Mouse (Mus musculus): ENCODE data around the gene Clpsl2. TPM values are rescaled to one million over a fixed set of nuclear protein-coding genes. Genes with fewer than 3 reads are reported as not detected.
"Not testable (repeated sequence)": the region's sequence is repeated elsewhere in the genome, so short reads cannot be mapped to it uniquely, and the experiment has no call there.

Clpsl2 gene
- polyA plus RNA-seq, 1 experiment from 2014 or later, result not detected

DNA sequence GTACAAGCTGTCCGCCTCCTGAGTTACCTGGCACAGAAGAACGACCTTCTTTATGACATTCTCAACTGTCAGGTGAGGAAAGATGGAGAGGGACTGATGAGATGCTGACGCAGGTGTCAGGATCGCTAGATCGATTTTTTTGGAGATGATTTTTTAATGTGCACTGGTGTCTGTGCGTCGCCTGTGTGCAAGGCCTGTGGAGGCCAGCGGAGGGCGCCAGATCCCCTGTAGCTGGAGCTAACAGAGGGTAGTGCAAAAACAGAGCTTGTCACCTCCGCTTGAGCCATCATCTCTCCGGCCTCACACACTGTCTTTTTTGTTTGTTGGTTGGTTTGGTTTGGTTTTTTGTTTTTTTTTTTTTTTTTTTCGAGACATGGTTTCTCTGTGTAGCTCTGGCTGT is 11.3 kb upstream of the Clpsl2 start:
- H3K9me3 ChIP-seq, result no peaks in the 10 kb centered on the region
- no peak overlapping the region for H3K4me3 ChIP-seq
- no peak overlapping the region for H3K9ac ChIP-seq
- no peaks in the 10 kb centered on the region for H3K4me1 ChIP-seq
- no peaks in the 10 kb centered on the region for H3K27me3 ChIP-seq (replicated peaks)
- no peaks in the 10 kb centered on the region for H3K36me3 ChIP-seq (replicated peaks)
- no peak for ATAC-seq (replicated peaks)
- H3K4me2 ChIP-seq, result no peak overlapping the region
- 53% methylated on average over 12 of the region's 12 CpGs for WGBS
- no peak overlapping the region for H3K27ac ChIP-seq

DNA sequence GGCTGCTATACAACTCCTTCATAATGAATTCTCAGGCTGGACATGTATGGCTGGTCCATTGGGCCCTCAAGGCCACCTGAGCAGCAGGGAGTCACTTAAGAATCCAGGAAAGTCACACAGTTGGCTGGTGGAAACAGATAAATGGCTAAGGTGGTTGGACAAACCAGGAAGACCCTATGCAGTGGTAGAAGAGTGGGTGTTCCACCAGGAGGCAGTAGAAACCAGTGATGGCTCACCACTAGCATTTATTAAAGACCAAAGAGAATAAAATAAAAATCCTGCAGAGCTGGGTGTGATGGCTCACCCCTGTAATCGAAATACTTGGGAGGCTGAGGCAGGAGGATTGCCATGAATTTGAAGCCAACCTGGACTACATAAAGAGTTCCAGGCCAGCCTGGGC is 2.3 kb upstream of the Clpsl2 start:
- WGBS, result 84% methylated on average over 1 of the region's 1 CpGs
- H3K27ac ChIP-seq, result no peak overlapping the region
- no peak overlapping the region for H3K4me3 ChIP-seq
- H3K27me3 ChIP-seq (replicated peaks), result no peaks in the 10 kb centered on the region
- no peaks in the 10 kb centered on the region for H3K36me3 ChIP-seq (replicated peaks)
- H3K4me2 ChIP-seq, result no peak overlapping the region
- no peaks in the 10 kb centered on the region for H3K4me1 ChIP-seq
- no peaks in the 10 kb centered on the region for H3K9me3 ChIP-seq
- ATAC-seq (replicated peaks), result no peak
- H3K9ac ChIP-seq, result no peak overlapping the region

DNA sequence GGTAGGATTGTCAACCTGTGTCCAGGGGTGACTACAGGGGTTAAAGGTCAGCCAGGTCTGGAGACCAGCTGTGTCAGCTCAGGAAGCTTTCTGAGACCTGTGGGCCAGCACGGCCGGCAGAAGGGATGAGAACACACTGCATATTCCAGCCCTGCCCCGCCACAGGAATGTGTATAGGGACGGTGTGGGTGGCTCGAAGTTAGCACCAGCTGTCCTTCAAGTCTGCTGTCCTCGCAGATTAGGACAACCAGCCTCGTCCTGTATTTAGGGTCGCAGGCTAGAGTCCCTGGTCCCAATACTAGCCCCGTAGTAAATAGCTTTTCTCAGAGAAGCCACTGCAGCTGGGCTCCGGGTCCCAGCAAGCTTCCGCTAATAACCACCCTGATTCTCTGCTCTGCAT is 661 bp upstream of the Clpsl2 start:
- H3K27me3 ChIP-seq (replicated peaks), result no peaks in the 10 kb centered on the region
- H3K9ac ChIP-seq, result no peak overlapping the region
- no peaks in the 10 kb centered on the region for H3K36me3 ChIP-seq (replicated peaks)
- WGBS, result 77% methylated on average over 11 of the region's 11 CpGs
- H3K4me1 ChIP-seq, result peaks cover 3% of the 10 kb centered on the region; the same call in 1 of the 2 replicates
- ATAC-seq (replicated peaks), result no peak
- no peak overlapping the region for H3K4me3 ChIP-seq
- H3K4me2 ChIP-seq, result no peak overlapping the region
- no peak overlapping the region for H3K27ac ChIP-seq
- no peaks in the 10 kb centered on the region for H3K9me3 ChIP-seq

DNA sequence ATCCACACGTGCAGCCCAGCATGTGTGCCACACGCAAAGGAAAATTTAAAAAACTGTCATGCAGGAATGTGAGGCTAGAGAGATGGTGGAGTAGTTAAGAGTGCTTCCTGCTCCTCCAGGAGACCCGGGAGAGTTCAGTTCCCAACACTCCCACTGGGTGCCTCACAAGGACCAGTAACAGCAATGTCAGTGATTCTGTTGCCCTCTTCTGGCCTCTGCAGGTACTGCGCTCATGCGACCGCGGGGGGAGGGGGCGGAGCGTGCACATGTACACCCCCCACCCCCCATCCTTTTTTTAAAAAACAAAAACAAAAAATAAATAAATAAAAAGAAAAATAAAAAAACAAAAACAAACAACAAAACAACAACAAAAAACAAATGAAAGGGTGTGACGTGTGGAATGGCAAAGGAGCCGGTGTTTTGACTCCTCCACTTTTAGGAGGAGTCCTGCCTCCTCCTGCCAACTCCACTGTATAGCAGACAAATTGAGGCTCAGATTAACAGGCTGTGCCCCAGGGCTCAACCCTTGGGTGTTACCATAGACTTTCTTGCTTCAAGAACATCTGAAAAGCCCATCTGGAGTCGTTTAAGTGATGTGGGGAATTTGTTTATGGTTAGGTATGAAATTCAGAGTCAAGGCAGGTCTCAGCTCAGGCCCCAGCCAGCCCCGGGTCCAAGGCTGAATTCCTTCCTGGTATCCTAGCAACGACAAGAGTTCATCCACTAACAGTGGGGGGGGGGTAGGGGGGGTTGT is 4.0 kb downstream of the Clpsl2 start:
- Histone ChIP-seq H3K4me1 (peaks cover 3% of the 10 kb centered on the region; the same call in 1 of the 2 replicates), H3K9me3 (no peaks in the 10 kb centered on the region), H3K36me3 (replicated peaks) (no peaks in the 10 kb centered on the region), H3K27me3 (replicated peaks) (no peaks in the 10 kb centered on the region), H3K9ac (no peak overlapping the region), H3K27ac (no peak overlapping the region), H3K4me2 (no peak overlapping the region), H3K4me3 (no peak overlapping the region)
- WGBS, result 7% methylated on average over 14 of the region's 14 CpGs
- no peak for ATAC-seq (replicated peaks)

DNA sequence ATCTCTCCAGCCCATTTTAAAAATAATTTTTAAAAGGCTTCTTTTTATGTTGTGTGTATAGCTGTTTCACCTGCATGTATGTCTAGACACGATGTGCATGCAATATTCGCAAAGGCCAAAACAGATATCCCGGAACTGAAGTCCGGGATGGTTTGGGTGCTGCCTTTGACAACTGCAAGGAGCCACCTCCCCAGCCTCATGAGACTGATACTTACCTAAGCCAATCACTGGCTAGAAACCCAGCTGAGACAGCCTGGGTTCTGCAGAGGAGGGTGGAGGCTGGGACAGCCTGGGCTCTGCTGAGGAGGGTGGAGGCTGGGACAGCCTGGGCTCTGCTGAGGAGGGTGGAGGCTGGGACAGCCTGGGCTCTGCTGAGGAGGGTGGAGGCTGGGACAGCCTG is 4.8 kb downstream of the Clpsl2 start:
- H3K27ac ChIP-seq; H3K9ac ChIP-seq; H3K4me1 ChIP-seq; H3K4me2 ChIP-seq; ATAC-seq (replicated peaks); H3K36me3 ChIP-seq (replicated peaks); H3K27me3 ChIP-seq (replicated peaks); H3K9me3 ChIP-seq; H3K4me3 ChIP-seq: not testable (repeated sequence)
- WGBS, result 95% methylated on average over 4 of the region's 4 CpGs

DNA sequence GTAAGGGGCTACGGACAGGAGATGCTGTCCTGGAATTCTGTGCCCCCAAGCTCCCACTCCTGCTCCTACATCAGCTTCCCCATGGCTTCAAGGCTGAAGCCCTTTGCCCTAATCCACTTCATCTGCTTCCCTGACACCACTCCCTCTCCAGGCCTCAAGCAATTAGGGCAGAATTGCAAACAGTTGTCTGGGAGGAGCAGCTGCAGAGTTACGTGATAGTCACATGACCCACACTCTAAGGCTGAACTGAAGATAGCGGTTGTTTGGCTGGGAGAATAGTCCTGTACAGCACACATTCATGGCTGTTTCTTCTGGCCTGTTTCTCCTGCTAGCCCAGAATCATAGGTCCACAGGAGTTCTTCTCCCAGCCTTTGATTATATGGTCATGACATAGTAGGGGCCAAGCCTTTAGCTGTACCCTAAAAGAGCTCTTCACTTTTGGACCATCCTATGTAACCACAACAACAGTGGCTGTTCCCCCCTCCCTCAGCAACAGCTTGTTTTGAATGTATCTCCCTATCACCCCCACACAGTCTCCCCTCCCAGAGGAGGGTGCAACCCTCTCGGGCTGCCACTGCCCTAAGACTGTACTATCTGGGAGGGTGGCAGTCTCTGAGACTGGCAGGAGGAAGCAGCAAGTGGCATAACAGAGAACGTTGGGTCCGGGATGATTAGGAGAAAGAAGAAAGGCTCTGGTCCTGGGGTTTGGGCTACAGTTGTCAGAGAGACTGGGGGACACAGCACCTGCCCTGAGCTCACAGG is 7.6 kb downstream of the Clpsl2 start:
- Histone ChIP-seq H3K36me3 (replicated peaks) (no peaks in the 10 kb centered on the region), H3K27ac (no peak overlapping the region), H3K9ac (no peak overlapping the region), H3K4me2 (no peak overlapping the region), H3K27me3 (replicated peaks) (no peaks in the 10 kb centered on the region), H3K9me3 (no peaks in the 10 kb centered on the region), H3K4me1 (peaks cover 3% of the 10 kb centered on the region; the same call in 1 of the 2 replicates), H3K4me3 (no peak overlapping the region)
- ATAC-seq (replicated peaks), result no peak
- 57% methylated on average over 6 of the region's 6 CpGs for WGBS

DNA sequence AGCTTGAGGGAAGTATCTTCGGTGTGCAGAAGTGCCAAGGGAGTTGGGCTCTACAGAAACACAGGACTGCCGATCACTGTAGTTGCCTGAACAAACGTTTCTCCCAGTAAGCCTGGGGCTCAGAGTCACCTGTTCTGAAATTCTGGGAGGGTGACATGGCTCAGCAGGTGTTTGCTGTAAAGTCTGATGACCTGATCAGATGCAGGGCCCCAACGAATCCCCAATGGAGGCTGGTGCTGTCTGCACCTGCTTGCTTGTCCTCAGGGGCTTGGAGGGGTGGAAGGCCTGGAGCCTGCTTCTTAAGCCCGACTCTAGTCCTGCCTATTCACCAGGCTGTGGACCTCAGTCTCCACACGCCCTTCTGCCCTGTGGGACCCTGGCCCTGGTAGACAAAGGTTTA is 8.6 kb downstream of the Clpsl2 start:
- ATAC-seq (replicated peaks), result no peak
- Histone ChIP-seq H3K27ac (no peak overlapping the region), H3K4me2 (no peak overlapping the region), H3K9me3 (no peaks in the 10 kb centered on the region), H3K36me3 (replicated peaks) (no peaks in the 10 kb centered on the region), H3K9ac (no peak overlapping the region), H3K27me3 (replicated peaks) (no peaks in the 10 kb centered on the region), H3K4me3 (no peak overlapping the region), H3K4me1 (peaks cover 3% of the 10 kb centered on the region; the same call in 1 of the 2 replicates)
- 76% methylated on average over 6 of the region's 6 CpGs for WGBS

DNA sequence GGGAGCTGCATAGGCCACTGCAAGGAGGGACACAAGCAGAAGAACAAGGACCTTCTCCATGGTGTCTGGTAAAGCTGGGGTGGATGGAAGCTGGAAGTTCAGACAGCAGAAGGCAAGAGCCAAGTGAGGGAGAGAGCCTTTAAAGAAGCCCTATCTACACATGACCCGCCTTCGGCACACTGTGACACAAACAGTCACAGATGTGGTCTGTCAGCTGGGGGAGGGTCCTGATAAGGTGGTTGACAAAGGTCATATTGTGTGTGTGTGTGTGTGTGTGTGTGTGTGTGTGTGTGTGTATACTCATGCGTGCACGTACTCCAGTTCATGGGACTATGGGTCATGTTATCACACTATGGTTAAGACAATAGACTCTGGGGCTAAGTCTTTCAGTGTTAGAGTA is 11.4 kb downstream of the Clpsl2 start, which contains the start of gene Clps:
Gene Clps, minus strand, starts transcription at position 169 of the 400 bp plus-strand sequence.
- H3K9ac ChIP-seq, result no peak within 1 kb of the TSS
- no peak within 1 kb of the TSS for H3K4me3 ChIP-seq
- no peak for ATAC-seq (replicated peaks)
- H3K27me3 ChIP-seq (replicated peaks), result no peaks in the 10 kb centered on the region
- 88% methylated on average over 4 of the region's 4 CpGs for WGBS
- no peaks in the 10 kb centered on the region for H3K9me3 ChIP-seq
- H3K4me2 ChIP-seq, result no peak within 1 kb of the TSS
- no peaks in the 10 kb centered on the region for H3K4me1 ChIP-seq
- no peaks in the 10 kb centered on the region for H3K36me3 ChIP-seq (replicated peaks)
- H3K27ac ChIP-seq, result no peak within 1 kb of the TSS

DNA sequence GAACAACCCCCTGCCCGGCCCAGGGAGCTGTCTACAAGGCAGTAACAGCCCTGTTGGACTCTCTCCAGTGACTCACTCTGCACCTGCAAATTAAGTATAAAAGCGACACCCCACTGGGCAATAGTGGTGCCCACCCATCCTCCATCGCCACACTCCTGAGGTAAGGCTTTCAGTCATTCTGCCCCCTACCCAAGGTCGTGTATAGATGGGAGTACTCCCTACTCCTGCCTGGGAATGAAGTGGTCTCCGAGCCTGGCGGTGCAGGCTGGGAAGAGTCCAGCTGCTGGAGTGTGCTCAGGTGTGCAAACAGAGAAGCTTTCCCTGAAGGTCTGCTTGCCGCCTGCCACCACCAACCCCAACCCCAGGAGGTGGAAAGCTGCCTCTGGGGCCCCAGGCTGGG is 12.4 kb downstream of the Clpsl2 start:
- 61% methylated on average over 7 of the region's 7 CpGs for WGBS
- Histone ChIP-seq H3K4me2 (no peak overlapping the region), H3K9me3 (no peaks in the 10 kb centered on the region), H3K27ac (no peak overlapping the region), H3K36me3 (replicated peaks) (no peaks in the 10 kb centered on the region), H3K4me3 (no peak overlapping the region), H3K9ac (no peak overlapping the region), H3K27me3 (replicated peaks) (no peaks in the 10 kb centered on the region), H3K4me1 (no peaks in the 10 kb centered on the region)
- ATAC-seq (replicated peaks), result no peak

DNA sequence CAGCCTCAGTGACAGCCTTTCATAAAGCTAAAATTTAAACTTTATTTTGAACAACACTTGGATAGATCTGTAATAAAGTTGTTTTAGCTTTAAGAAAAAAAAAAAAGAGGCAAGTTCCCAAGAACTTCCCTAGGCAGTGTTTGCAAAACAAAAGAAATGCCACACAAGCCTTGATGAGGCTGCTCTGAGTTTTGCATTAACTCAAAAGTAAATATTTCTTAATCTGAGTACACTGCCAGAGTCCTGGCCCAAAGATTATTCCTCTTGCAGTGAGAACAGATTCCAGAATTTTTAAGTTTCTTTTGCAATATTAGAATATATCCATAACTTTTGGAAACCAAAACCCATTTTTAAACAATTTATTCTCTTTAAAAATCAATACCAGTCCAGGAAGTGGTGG is 16.0 kb downstream of the Clpsl2 start:
- Histone ChIP-seq H3K9ac (no peak overlapping the region), H3K4me2 (no peak overlapping the region), H3K27me3 (replicated peaks) (no peaks in the 10 kb centered on the region), H3K9me3 (no peaks in the 10 kb centered on the region), H3K36me3 (replicated peaks) (no peaks in the 10 kb centered on the region), H3K4me3 (no peak overlapping the region), H3K27ac (no peak overlapping the region), H3K4me1 (no peaks in the 10 kb centered on the region)
- ATAC-seq (replicated peaks), result no peak

DNA sequence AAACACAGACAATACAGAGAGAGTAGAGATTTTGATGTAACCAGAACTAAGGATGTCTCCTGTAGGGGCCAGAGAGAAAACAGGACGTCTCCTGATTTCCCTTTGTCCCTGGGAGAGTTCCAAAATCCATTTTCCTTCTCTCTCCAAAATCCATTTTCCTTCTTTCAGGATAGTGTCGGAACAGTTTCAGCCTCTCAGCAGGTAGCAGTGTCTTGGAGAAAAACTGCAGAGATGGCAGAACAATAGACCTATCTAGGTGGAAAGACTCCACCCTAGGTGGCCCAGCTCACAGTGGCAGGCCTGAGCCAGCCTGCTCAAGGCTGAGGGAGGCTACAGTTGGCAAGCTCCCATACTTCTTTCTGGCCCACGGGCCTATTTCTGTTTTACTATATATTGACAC is 18.3 kb downstream of the Clpsl2 start:
- no peak overlapping the region for H3K27ac ChIP-seq
- no peak overlapping the region for H3K4me3 ChIP-seq
- no peaks in the 10 kb centered on the region for H3K9me3 ChIP-seq
- 22% methylated on average over 3 of the region's 3 CpGs for WGBS
- no peak for ATAC-seq (replicated peaks)
- no peaks in the 10 kb centered on the region for H3K4me1 ChIP-seq
- no peaks in the 10 kb centered on the region for H3K27me3 ChIP-seq (replicated peaks)
- no peak overlapping the region for H3K9ac ChIP-seq
- no peak overlapping the region for H3K4me2 ChIP-seq
- H3K36me3 ChIP-seq (replicated peaks), result no peaks in the 10 kb centered on the region

DNA sequence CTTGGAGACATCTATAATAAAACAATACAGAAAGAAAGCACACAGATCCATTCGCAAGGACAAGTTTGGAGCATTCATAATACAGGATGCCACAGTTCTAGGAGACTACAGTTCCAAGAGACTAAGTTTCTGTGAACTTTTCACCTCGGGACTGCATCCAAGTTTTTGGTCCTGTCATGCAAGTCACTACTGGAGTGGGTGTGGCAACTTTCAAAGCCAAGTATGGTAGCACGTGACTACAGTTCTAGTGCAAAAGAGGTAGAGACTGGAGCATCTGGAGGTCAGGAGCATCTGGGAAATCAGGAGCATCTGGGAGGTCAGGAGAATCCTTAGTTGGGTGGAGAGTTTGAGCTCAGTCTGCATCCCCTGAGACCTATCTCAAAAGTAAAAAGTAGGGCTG is 22.7 kb downstream of the Clpsl2 start:
- Histone ChIP-seq H3K36me3 (replicated peaks) (no peaks in the 10 kb centered on the region), H3K9me3 (no peaks in the 10 kb centered on the region), H3K4me3 (no peak overlapping the region), H3K27ac (no peak overlapping the region), H3K9ac (no peak overlapping the region), H3K4me2 (no peak overlapping the region), H3K4me1 (peaks cover 11% of the 10 kb centered on the region; the same call in 1 of the 2 replicates), H3K27me3 (replicated peaks) (no peaks in the 10 kb centered on the region)
- 86% methylated on average over 3 of the region's 3 CpGs for WGBS
- ATAC-seq (replicated peaks), result no peak

DNA sequence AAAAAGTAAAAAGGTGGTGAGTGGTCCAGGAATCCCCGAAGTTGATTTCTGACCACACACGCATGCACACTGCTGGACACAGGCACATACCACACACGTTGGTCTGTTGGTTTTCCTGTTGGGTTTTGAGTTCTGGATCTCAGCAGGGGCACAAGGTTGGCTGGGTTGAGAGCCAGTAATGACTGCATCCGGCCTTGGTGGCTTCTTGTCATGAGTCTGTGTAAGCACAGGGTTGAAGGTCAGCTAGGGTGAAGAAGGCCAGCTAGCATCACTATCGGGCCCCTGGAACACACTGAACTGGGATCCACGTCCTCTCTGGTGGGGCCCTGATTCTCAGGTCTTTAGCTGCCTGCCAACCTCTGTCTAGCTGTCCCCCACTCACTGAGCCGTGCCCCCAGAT is 23.3 kb downstream of the Clpsl2 start:
- Histone ChIP-seq H3K4me3 (no peak overlapping the region), H3K27me3 (replicated peaks) (no peaks in the 10 kb centered on the region), H3K36me3 (replicated peaks) (no peaks in the 10 kb centered on the region), H3K9me3 (no peaks in the 10 kb centered on the region), H3K4me2 (no peak overlapping the region), H3K9ac (no peak overlapping the region), H3K4me1 (peaks cover 11% of the 10 kb centered on the region; the same call in 1 of the 2 replicates), H3K27ac (no peak overlapping the region)
- 81% methylated on average over 7 of the region's 7 CpGs for WGBS
- ATAC-seq (replicated peaks), result no peak
